Mouse (Mus musculus): ENCODE data around the gene Gm813. TPM values are rescaled to one million over a fixed set of nuclear protein-coding genes. Genes with fewer than 3 reads are reported as not detected.

Gm813 gene
- polyA plus RNA-seq, 1 experiment from 2014 or later: not detected

- Histone ChIP-seq H3K27me3 (ENCODE audit: control insufficient read depth, insufficient read depth, low read length) (no peaks in the 10 kb centered on the region), H3K27ac (replicated peaks; ENCODE audit: low read depth, low read length) (no peak overlapping the region), H3K4me3 (ENCODE audit: low read depth, low read length) (no peak overlapping the region), H3K36me3 (ENCODE audit: control insufficient read depth, insufficient read depth, low read length) (no peaks in the 10 kb centered on the region), H3K4me2 (ENCODE audit: low read depth, severe bottlenecking) (no peak overlapping the region), H3K9ac (ENCODE audit: low read length) (no peak overlapping the region), H3K4me1 (ENCODE audit: control insufficient read depth, insufficient read depth, low read length) (no peaks in the 10 kb centered on the region), H3K9me3 (ENCODE audit: control insufficient read depth, low read length) (no peaks in the 10 kb centered on the region)
- ATAC-seq (ENCODE audit: insufficient number of reproducible peaks, low FRiP score, low TSS enrichment, low read depth) (no peak), DNase-seq (ENCODE audit: low spot score) (no peak)
- 93% methylated on average over 6 of the region's 6 CpGs for WGBS
Measured at GRCm38 (mm10) chr16:58600846-58601245, 15.9 kb downstream of the Gm813 start.

- no peak overlapping the region for H3K4me2 ChIP-seq (ENCODE audit: low read depth, severe bottlenecking)
- no peak overlapping the region for H3K27ac ChIP-seq (replicated peaks; ENCODE audit: low read depth, low read length)
- H3K27me3 ChIP-seq (ENCODE audit: control insufficient read depth, insufficient read depth, low read length): no peaks in the 10 kb centered on the region
- no peak for ATAC-seq (ENCODE audit: insufficient number of reproducible peaks, low FRiP score, low TSS enrichment, low read depth)
- H3K4me1 ChIP-seq (ENCODE audit: control insufficient read depth, insufficient read depth, low read length): no peaks in the 10 kb centered on the region
- H3K9me3 ChIP-seq (ENCODE audit: control insufficient read depth, low read length): no peaks in the 10 kb centered on the region
- no peaks in the 10 kb centered on the region for H3K36me3 ChIP-seq (ENCODE audit: control insufficient read depth, insufficient read depth, low read length)
- no peak for DNase-seq (ENCODE audit: low spot score)
- H3K9ac ChIP-seq (ENCODE audit: low read length): no peak overlapping the region
- no peak overlapping the region for H3K4me3 ChIP-seq (ENCODE audit: low read depth, low read length)
- 79% methylated on average over 3 of the region's 3 CpGs for WGBS
Measured at GRCm38 (mm10) chr16:58591299-58591698, 25.5 kb downstream of the Gm813 start.

DNA sequence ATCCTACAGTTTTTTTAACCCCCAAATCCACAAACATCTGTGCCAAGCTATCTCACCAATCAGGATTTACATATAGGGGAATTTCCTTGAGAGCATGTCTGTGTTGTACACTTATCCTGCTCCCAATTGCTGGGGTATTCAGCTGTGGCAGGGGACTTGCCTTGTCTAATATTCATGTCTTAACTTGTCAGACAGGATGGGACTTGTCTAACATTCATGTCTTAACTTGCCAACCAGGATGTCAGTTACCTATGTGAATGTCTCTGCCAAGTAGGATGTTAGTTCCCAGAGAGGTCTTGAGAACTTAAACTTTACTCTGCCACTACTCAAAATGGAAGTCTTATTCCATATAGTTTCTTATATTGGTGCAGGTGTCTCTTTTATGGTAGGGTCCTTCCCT, 27.3 kb downstream of the Gm813 start:
- no peak overlapping the region for H3K4me3 ChIP-seq (ENCODE audit: low read depth, low read length)
- no peaks in the 10 kb centered on the region for H3K9me3 ChIP-seq (ENCODE audit: control insufficient read depth, low read length)
- DNase-seq (ENCODE audit: low spot score) (no peak), ATAC-seq (ENCODE audit: insufficient number of reproducible peaks, low FRiP score, low TSS enrichment, low read depth) (no peak)
- no peak overlapping the region for H3K4me2 ChIP-seq (ENCODE audit: low read depth, severe bottlenecking)
- H3K27me3 ChIP-seq (ENCODE audit: control insufficient read depth, insufficient read depth, low read length): no peaks in the 10 kb centered on the region
- H3K9ac ChIP-seq (ENCODE audit: low read length): no peak overlapping the region
- no peaks in the 10 kb centered on the region for H3K36me3 ChIP-seq (ENCODE audit: control insufficient read depth, insufficient read depth, low read length)
- no peak overlapping the region for H3K27ac ChIP-seq (replicated peaks; ENCODE audit: low read depth, low read length)
- no peaks in the 10 kb centered on the region for H3K4me1 ChIP-seq (ENCODE audit: control insufficient read depth, insufficient read depth, low read length)

DNA sequence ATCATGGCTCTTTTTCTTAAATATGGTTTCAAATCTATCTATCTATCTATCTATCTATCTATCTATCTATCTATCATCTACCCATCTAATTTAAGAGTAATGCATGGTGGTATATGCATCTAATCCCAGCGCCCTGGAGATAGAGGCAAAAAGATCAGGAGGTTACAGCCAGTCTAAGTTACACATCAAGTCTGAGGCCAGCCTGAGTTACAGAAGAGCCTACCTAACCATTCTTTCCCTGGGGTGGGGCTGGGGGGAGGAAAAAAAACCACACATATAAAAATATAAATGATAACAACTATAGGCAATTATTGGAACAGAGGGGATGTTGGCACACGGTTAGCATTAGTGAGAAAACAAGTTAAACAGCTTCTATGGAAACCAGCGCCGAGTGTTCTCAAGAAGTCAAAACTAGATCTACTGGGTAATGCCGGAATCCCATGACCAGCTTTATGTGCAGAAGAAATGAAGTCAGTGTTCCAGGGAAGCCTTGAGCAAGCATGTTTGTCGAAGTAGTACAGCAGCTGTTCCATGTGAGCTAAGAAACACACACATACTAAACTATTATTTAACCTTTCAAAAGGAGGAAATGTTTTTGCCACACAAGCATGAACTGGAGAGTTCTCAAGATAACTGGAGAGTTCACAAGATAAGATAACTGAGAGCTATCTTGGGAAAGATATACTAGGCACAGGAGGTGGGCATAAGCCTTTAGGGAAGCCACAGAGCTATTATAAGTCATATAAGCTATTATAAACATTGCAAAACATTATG, 42.6 kb downstream of the Gm813 start:
- Histone ChIP-seq H3K4me2 (ENCODE audit: low read depth, severe bottlenecking) (no peak overlapping the region), H3K27ac (replicated peaks; ENCODE audit: low read depth, low read length) (no peak overlapping the region), H3K36me3 (ENCODE audit: control insufficient read depth, insufficient read depth, low read length) (no peaks in the 10 kb centered on the region), H3K4me1 (ENCODE audit: control insufficient read depth, insufficient read depth, low read length) (no peaks in the 10 kb centered on the region), H3K27me3 (ENCODE audit: control insufficient read depth, insufficient read depth, low read length) (no peaks in the 10 kb centered on the region), H3K4me3 (ENCODE audit: low read depth, low read length) (no peak overlapping the region), H3K9ac (ENCODE audit: low read length) (no peak overlapping the region), H3K9me3 (ENCODE audit: control insufficient read depth, low read length) (no peaks in the 10 kb centered on the region)
- ATAC-seq (ENCODE audit: insufficient number of reproducible peaks, low FRiP score, low TSS enrichment, low read depth) (no peak), DNase-seq (ENCODE audit: low spot score) (no peak)
- WGBS: 90% methylated on average over 6 of the region's 6 CpGs

DNA sequence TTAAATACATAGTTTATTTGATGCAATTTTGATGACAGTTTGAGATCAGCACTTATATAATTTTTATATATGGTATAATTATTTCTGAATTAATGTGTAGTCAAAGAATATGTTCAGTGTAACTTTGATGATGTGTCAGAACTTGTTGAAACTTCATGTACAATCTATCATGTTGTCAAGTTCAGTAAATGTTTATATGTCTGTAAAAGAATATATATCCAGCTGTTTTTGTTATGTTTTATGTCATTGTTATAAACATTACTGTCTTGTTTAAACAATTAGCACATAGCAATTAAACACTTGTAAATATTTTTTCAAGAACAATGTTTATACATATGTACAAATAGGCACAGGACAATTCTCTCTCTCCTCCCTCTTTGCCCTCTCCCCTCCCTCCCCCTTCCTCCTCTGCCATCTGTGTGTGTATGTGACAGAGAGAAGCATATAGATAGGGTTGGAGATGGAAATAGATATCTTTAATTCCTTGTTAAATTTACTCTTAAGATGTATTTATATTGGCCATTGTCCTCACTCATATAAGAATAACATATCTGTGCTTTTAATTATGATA, 46.0 kb downstream of the Gm813 start:
- ATAC-seq (ENCODE audit: insufficient number of reproducible peaks, low FRiP score, low TSS enrichment, low read depth): no peak
- H3K4me1 ChIP-seq (ENCODE audit: control insufficient read depth, insufficient read depth, low read length): no peaks in the 10 kb centered on the region
- no peaks in the 10 kb centered on the region for H3K9me3 ChIP-seq (ENCODE audit: control insufficient read depth, low read length)
- no peak for DNase-seq (ENCODE audit: low spot score)
- no peak overlapping the region for H3K9ac ChIP-seq (ENCODE audit: low read length)
- no peak overlapping the region for H3K4me2 ChIP-seq (ENCODE audit: low read depth, severe bottlenecking)
- no peaks in the 10 kb centered on the region for H3K27me3 ChIP-seq (ENCODE audit: control insufficient read depth, insufficient read depth, low read length)
- no peak overlapping the region for H3K4me3 ChIP-seq (ENCODE audit: low read depth, low read length)
- H3K36me3 ChIP-seq (ENCODE audit: control insufficient read depth, insufficient read depth, low read length): no peaks in the 10 kb centered on the region
- no peak overlapping the region for H3K27ac ChIP-seq (replicated peaks; ENCODE audit: low read depth, low read length)

Other genes with a start within 250 kb of the Gm813 start
- 10.2 and 13.9 TPM in 2 replicates for gene Dcbld2, start 208.5 kb downstream of the Gm813 start, polyA plus RNA-seq (2014; fragmentation: Nextera tagmentation; extraction: Ambion mirVana)
- 9.7 and 14.0 TPM in 2 replicates for gene St3gal6, start 92.7 kb downstream of the Gm813 start, polyA plus RNA-seq (2014; fragmentation: Nextera tagmentation; extraction: Ambion mirVana)
- gene E330017A01Rik, start 21.8 kb upstream of the Gm813 start, polyA plus RNA-seq (2014; fragmentation: Nextera tagmentation; extraction: Ambion mirVana): not detected in 2 replicates
- 21.9 and 23.5 TPM in 2 replicates for gene Cpox, start 53.3 kb upstream of the Gm813 start, polyA plus RNA-seq (2014; fragmentation: Nextera tagmentation; extraction: Ambion mirVana)
- gene Gpr15, start 102.1 kb upstream of the Gm813 start, polyA plus RNA-seq (2014; fragmentation: Nextera tagmentation; extraction: Ambion mirVana): not detected in 2 replicates
- 126 and 129 TPM in 2 replicates for gene Cldnd1, start 110.9 kb upstream of the Gm813 start, polyA plus RNA-seq (2014; fragmentation: Nextera tagmentation; extraction: Ambion mirVana)
- gene Olfr172, start 146.2 kb upstream of the Gm813 start, polyA plus RNA-seq (2014; fragmentation: Nextera tagmentation; extraction: Ambion mirVana): not detected in 2 replicates
- gene Olfr173, start 183.3 kb upstream of the Gm813 start, polyA plus RNA-seq (2014; fragmentation: Nextera tagmentation; extraction: Ambion mirVana): not detected in 2 replicates
- not detected in 2 replicates for gene Olfr175-ps1, start 209.8 kb upstream of the Gm813 start, polyA plus RNA-seq (2014; fragmentation: Nextera tagmentation; extraction: Ambion mirVana)

Data from limb, embryonic 11.5 days (tissue).